Mouse (Mus musculus) neural tube, embryonic 13.5 days (tissue): ENCODE measurements at regions not wholly inside any gene's neighbourhood (a gene's known extent, or its start where the extent isn't known, plus 50 kb on each side); places are given as distances from the start of the nearest gene placed in this dataset.
"Not testable (repeated sequence)": the region's sequence is repeated elsewhere in the genome, so short reads cannot be mapped to it uniquely, and the experiment has no call there.

Experiments used
- ATAC-seq: fragments of 200-750 bp; cut with Nextera tagmentation; 2 replicates; pipeline ENCODE4 v1.8.0; 2017; ENCODE audit warnings: low read depth, mild to moderate bottlenecking, moderate TSS enrichment, moderate library complexity
- H3K27ac ChIP-seq: fragments of 300-500 bp; sonication (generic); replicated peaks from 2 replicates; pipeline ENCODE4 v1.5.1; 2015; ENCODE audit warnings: moderate library complexity, mild to moderate bottlenecking, inconsistent platforms
- H3K27me3 ChIP-seq: fragments of 300-500 bp; sonication (generic); 2 replicates; pipeline ENCODE4 v1.6.1; 2015; ENCODE audit warnings: mild to moderate bottlenecking, inconsistent platforms
- H3K36me3 ChIP-seq: fragments of 300-500 bp; sonication (generic); 2 replicates; pipeline ENCODE4 v1.6.1; 2015; ENCODE audit warnings: mild to moderate bottlenecking, inconsistent platforms
- H3K4me1 ChIP-seq: fragments of 300-500 bp; sonication (generic); replicated peaks from 2 replicates; pipeline ENCODE4 v1.6.1; 2015; ENCODE audit warnings: inconsistent platforms
- H3K4me2 ChIP-seq: fragments of 300-500 bp; sonication (generic); 2 replicates; pipeline ENCODE4 v1.6.1; 2015; ENCODE audit warnings: inconsistent platforms, mild to moderate bottlenecking, moderate library complexity
- H3K4me3 ChIP-seq: fragments of 300-500 bp; sonication (generic); 2 replicates; pipeline ENCODE4 v1.5.1; 2015; ENCODE audit warnings: mild to moderate bottlenecking, inconsistent platforms
- H3K9ac ChIP-seq: fragments of 300-500 bp; sonication (generic); 2 replicates; pipeline ENCODE4 v1.6.1; 2015; ENCODE audit warnings: moderate library complexity, mild to moderate bottlenecking, inconsistent platforms
- H3K9me3 ChIP-seq: fragments of 300-500 bp; sonication (generic); 2 replicates; pipeline ENCODE4 v1.6.1; 2016; ENCODE audit warnings: inconsistent platforms
- WGBS: fragments of 180-500 bp; shearing (Covaris S2); methylation state at CpG from one replicate; pipeline ENCODE4 v1.1.7; 2015; 5-methylcytosine and 5-hydroxymethylcytosine counted together

DNA sequence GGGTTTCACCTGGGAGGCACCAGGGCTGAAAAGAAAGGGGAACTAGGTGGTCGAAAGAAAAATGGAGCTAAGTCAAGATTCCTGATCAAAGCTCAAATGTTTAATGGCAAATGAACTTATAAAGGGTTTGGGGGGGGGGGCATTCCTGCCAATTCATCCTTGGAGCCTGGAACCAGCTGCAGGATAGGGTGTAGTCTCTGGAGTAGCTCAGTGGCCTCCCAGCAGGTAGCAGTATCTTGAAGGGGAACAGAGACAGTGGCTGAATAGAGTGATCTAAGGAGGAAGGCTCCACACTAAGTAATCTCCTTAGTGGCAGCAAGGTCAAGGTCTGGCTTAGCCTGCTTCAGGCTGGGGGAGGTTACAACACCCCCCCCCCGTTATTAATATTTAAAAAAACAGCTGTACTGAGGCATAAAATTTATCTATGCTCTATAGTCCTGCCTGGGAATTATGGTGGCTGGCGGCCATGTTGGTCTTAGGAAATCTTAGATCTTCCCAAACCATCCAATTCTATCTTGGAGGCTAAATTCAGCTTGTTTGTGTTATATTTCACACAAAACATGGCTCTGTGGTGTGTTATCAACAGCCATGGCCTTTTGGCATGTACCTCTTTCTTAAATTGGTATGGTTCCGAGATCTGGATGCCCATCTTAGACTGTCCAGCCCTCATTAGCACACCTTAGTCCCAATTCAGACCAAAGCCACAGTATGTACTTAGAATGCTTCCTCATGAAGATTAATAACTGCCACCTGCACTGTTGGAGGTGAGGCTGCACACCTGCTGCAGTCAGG, 528.7 kb upstream of the Kcnd2 start:
- H3K4me1 ChIP-seq, H3K27ac ChIP-seq, H3K4me2 ChIP-seq, H3K9me3 ChIP-seq, H3K4me3 ChIP-seq, H3K36me3 ChIP-seq, H3K27me3 ChIP-seq, ATAC-seq, H3K9ac ChIP-seq: not testable (repeated sequence)
- 67% methylated on average over 4 of the region's 4 CpGs for WGBS

DNA sequence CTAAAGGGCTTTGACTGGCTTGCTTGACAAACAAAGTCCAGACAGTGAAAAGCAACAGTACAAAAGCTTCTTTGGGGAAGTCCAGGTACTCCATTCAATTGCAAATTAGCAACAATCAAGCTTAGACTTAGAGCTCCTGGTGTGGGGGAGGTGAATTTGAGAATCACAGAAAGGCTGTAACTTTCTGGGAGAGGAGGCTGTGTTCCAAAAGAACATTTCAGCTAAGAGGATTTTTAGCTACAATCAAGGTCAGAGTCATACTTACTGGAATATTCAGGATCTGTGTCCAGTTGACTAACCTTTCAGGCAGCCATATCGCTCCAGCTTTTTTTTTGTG, 528.1 kb upstream of the Kcnd2 start:
- H3K4me1 ChIP-seq = not testable (repeated sequence)
- WGBS = 52% methylated on average over 1 of the region's 1 CpGs

DNA sequence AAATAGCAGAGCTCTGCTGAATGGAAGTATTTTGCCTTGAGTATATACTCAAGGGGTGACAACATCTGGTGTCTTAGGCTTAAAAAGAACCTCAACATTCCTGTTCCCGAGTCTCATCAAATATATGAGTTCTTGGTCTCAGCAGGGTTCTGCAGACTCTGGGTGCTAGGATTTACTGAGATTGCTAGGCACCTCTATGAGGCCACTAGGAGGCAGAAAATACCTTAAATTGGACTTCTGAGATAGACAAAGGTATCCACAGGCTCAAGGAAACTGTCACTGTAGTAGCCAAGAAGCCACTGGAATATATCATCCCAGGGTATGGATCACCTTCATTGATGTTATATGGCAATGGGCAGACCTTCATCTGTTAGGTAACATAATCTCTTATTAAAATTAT, 489.4 kb upstream of the Kcnd2 start:
- no peaks in the 10 kb centered on the region for H3K36me3 ChIP-seq
- no peaks in the 10 kb centered on the region for H3K4me1 ChIP-seq
- H3K9me3 ChIP-seq = no peaks in the 10 kb centered on the region
- no peak overlapping the region for H3K27ac ChIP-seq
- H3K9ac ChIP-seq = no peak overlapping the region
- no peaks in the 10 kb centered on the region for H3K27me3 ChIP-seq
- no peak for ATAC-seq
- no peak overlapping the region for H3K4me2 ChIP-seq
- 79% methylated on average over 1 of the region's 1 CpGs for WGBS
- H3K4me3 ChIP-seq = no peak overlapping the region

More for the DNA sequence above, 528.1 kb upstream of the Kcnd2 start:
- H3K36me3 ChIP-seq, H3K9me3 ChIP-seq, H3K27me3 ChIP-seq, H3K4me3 ChIP-seq, H3K27ac ChIP-seq, ATAC-seq, H3K4me2 ChIP-seq, H3K9ac ChIP-seq: not testable (repeated sequence)

DNA sequence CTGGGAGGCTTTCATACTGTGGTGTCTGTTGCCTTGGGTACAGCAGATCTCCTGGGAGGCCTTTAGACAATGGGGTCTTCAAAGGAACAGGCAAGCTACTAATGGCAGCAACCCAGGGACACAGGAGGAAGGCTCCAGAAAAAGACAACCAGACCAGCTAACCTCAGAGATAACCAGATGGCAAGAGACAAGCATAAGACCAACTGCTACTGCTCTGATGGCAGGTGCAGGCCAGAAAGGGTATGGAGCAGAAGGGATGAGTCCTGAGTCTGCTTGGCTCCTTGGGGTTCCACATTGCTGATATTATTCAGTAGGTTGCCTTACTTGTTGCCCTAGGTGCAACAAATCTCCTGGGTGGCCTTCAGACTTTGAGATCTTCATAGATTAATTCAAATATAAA, 476.2 kb upstream of the Kcnd2 start:
- no peak overlapping the region for H3K27ac ChIP-seq
- no peaks in the 10 kb centered on the region for H3K36me3 ChIP-seq
- no peak overlapping the region for H3K4me2 ChIP-seq
- no peak overlapping the region for H3K9ac ChIP-seq
- no peak overlapping the region for H3K4me3 ChIP-seq
- no peaks in the 10 kb centered on the region for H3K4me1 ChIP-seq
- no peak for ATAC-seq
- H3K9me3 ChIP-seq = peaks cover 17% of the 10 kb centered on the region
- no peaks in the 10 kb centered on the region for H3K27me3 ChIP-seq

DNA sequence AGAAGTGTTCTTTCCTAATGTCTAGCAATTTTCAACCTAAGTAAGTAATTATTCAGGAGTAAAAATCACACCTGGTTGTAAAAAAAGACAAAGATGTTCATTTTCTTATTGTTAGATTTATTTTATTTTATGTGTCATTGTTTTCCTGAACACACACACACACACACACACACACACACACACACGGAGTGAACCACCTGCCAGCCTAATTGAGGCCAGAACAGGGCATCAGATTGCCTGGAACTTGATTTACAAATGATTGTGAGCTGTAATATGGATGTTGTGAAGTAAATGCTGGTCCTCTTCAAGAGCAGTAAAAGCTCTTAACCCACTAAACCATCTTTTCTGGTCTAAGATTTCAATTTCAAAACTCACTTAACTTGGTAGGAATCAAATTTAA, 474.9 kb upstream of the Kcnd2 start:
- Histone ChIP-seq H3K27ac (no peak overlapping the region), H3K4me1 (no peaks in the 10 kb centered on the region), H3K4me3 (no peak overlapping the region), H3K9ac (no peak overlapping the region), H3K36me3 (no peaks in the 10 kb centered on the region), H3K4me2 (no peak overlapping the region), H3K27me3 (no peaks in the 10 kb centered on the region), H3K9me3 (peaks cover 17% of the 10 kb centered on the region)
- 59% methylated on average over 1 of the region's 1 CpGs for WGBS
- ATAC-seq = no peak

DNA sequence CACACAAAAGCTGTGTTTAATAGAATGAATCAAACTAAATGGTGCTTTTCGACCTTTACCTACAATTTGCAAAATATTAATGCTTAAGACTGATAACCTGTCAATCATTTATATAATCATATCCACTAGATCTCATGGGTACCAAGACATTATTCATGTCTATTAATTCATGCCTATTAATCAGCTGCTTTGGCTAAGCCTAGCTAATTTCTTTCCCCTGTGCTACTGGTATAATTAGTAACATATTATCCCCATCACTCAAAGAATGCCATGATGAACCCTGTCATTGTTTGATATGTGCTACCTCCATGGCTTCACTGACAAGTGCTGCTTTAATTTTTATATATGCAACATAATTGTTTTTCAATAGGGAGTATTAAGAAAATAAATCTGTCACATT, 474.1 kb upstream of the Kcnd2 start:
- Histone ChIP-seq H3K9ac (no peak overlapping the region), H3K4me1 (no peaks in the 10 kb centered on the region), H3K36me3 (no peaks in the 10 kb centered on the region), H3K4me3 (no peak overlapping the region), H3K9me3 (peaks cover 17% of the 10 kb centered on the region), H3K27ac (no peak overlapping the region), H3K4me2 (no peak overlapping the region), H3K27me3 (no peaks in the 10 kb centered on the region)
- 69% methylated on average over 1 of the region's 1 CpGs for WGBS
- ATAC-seq = no peak

DNA sequence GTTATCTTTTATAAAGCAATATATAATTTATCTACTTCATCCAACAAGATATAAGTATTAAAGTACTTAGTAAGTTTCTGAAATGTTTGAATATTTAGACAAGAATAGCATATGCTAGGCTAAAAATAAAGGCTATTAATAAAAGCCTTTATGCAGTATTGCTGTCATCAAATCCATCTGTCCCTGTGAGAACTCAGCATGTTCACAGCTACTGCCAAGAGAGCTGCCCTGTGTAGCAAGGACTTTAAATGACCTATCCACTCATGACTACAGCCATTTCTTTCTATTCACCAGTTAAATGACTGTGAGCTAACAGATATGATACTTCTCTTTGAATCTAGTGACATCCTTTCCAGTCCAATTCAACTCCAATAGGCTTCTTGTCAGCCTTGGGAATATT, 458.1 kb upstream of the Kcnd2 start:
- Histone ChIP-seq H3K4me3 (no peak overlapping the region), H3K36me3 (no peaks in the 10 kb centered on the region), H3K27ac (no peak overlapping the region), H3K9ac (no peak overlapping the region), H3K4me1 (no peaks in the 10 kb centered on the region), H3K4me2 (no peak overlapping the region), H3K9me3 (no peaks in the 10 kb centered on the region), H3K27me3 (no peaks in the 10 kb centered on the region)
- no peak for ATAC-seq

DNA sequence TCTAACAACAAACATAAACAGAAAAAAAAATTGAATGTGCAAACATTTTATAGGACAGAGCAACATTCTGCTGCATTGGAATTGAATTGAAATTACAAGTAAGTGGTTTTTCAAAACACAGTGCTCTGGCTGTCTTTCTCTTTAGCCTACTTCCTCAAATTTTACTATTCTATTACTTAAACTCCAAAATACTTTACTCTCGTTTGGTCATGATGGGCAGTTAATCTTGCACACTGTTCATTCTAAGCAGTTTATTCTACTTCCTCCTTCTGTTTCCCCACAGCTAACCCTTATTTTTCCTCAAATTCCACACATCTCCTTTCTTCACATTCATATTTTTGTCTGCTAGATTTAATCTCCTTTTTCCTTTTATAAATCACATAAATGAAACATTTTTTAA, 454.0 kb upstream of the Kcnd2 start:
- Histone ChIP-seq H3K4me3 (no peak overlapping the region), H3K4me2 (no peak overlapping the region), H3K27ac (no peak overlapping the region), H3K27me3 (no peaks in the 10 kb centered on the region), H3K9me3 (no peaks in the 10 kb centered on the region), H3K36me3 (no peaks in the 10 kb centered on the region), H3K9ac (no peak overlapping the region), H3K4me1 (no peaks in the 10 kb centered on the region)
- ATAC-seq = no peak
- WGBS = 65% methylated on average over 1 of the region's 1 CpGs

DNA sequence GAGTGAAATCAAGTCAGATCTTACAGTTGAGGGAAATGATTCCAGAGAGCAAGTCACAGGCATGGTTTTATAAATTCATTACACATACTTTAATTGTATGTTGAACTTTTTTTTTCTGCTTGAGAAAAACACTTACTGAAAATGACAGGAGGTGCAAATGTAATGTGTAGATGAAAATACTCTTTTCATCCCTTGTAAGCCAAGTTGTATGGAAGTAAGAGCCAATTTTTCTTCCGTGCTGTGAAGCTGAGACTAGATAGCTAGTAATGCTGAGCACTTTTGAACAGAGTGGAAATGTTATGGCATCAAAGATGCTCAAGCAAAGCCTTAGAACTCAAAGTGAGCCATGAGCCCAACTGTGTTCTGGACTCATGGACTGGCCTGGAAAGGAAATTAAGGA, 439.4 kb upstream of the Kcnd2 start:
- no peaks in the 10 kb centered on the region for H3K27me3 ChIP-seq
- no peaks in the 10 kb centered on the region for H3K4me1 ChIP-seq
- no peak overlapping the region for H3K27ac ChIP-seq
- H3K4me3 ChIP-seq = no peak overlapping the region
- WGBS = 89% methylated on average over 1 of the region's 1 CpGs
- no peaks in the 10 kb centered on the region for H3K9me3 ChIP-seq
- ATAC-seq = no peak
- H3K36me3 ChIP-seq = no peaks in the 10 kb centered on the region
- no peak overlapping the region for H3K4me2 ChIP-seq
- H3K9ac ChIP-seq = no peak overlapping the region
